Mouse (Mus musculus): ENCODE measurements around the gene Nrbf2. TPM values are rescaled to one million over a fixed set of nuclear protein-coding genes. Genes with fewer than 3 reads are reported as not detected.

Nrbf2 gene
- polyA plus RNA-seq, 1 experiment from 2014 or later, result 35.7 TPM

GRCm38 (mm10) chr10:67284761-67285175 lies 337 bp downstream of the Nrbf2 start:
- Histone ChIP-seq H3K9ac (ENCODE audit: low read depth, low read length) (peak overlapping the region; percentile 80), H3K36me3 (ENCODE audit: control insufficient read depth, insufficient read depth, low read length) (no peaks in the 10 kb centered on the region), H3K27me3 (ENCODE audit: control insufficient read depth, insufficient read depth, low read length) (no peaks in the 10 kb centered on the region), H3K4me1 (ENCODE audit: control insufficient read depth, insufficient read depth, low read length) (peaks cover 22% of the 10 kb centered on the region), H3K27ac (ENCODE audit: low read depth, low read length) (peak overlapping the region; percentile 13; the same call in 1 of the 2 replicates), H3K4me3 (ENCODE audit: low read depth, low read length) (peak overlapping the region; percentile 76), H3K9me3 (replicated peaks; ENCODE audit: control insufficient read depth, low read length) (no peaks in the 10 kb centered on the region), H3K4me2 (peak overlapping the region; percentile 85)
- 0 out of 2 replicates have a peak, but pooled peaks have one; percentile 31 for ATAC-seq (replicated peaks; ENCODE audit: insufficient number of reproducible peaks, low FRiP score, low TSS enrichment)
- 0% methylated on average over 31 of the region's 41 CpGs for WGBS (ENCODE audit: insufficient replicate concordance)

- Histone ChIP-seq H3K9me3 (replicated peaks; ENCODE audit: control insufficient read depth, low read length) (no peaks in the 10 kb centered on the region), H3K36me3 (ENCODE audit: control insufficient read depth, insufficient read depth, low read length) (no peaks in the 10 kb centered on the region), H3K27ac (ENCODE audit: low read depth, low read length) (0 out of 2 replicates have a peak overlapping the region, but pooled peaks have one; percentile 13), H3K4me3 (ENCODE audit: low read depth, low read length) (peak overlapping the region; percentile 76), H3K27me3 (ENCODE audit: control insufficient read depth, insufficient read depth, low read length) (no peaks in the 10 kb centered on the region), H3K4me2 (peak overlapping the region; percentile 85), H3K9ac (ENCODE audit: low read depth, low read length) (peak overlapping the region; percentile 80), H3K4me1 (ENCODE audit: control insufficient read depth, insufficient read depth, low read length) (peaks cover 22% of the 10 kb centered on the region)
- ATAC-seq (replicated peaks; ENCODE audit: insufficient number of reproducible peaks, low FRiP score, low TSS enrichment), result 0 out of 2 replicates have a peak, but pooled peaks have one; percentile 19
- 2% methylated on average over 10 of the region's 10 CpGs for WGBS (ENCODE audit: insufficient replicate concordance)
Measured at GRCm38 (mm10) chr10:67284311-67284710, 794 bp downstream of the Nrbf2 start.

GRCm38 (mm10) chr10:67283516-67283915 lies 1.6 kb downstream of the Nrbf2 start:
- no peak overlapping the region for H3K27ac ChIP-seq (ENCODE audit: low read depth, low read length)
- no peaks in the 10 kb centered on the region for H3K36me3 ChIP-seq (ENCODE audit: control insufficient read depth, insufficient read depth, low read length)
- no peak overlapping the region for H3K9ac ChIP-seq (ENCODE audit: low read depth, low read length)
- H3K4me2 ChIP-seq, result peak overlapping the region; percentile 85
- H3K4me3 ChIP-seq (ENCODE audit: low read depth, low read length), result peak overlapping the region; percentile 76; the same call in 1 of the 2 replicates
- no peak for ATAC-seq (replicated peaks; ENCODE audit: insufficient number of reproducible peaks, low FRiP score, low TSS enrichment)
- 78% methylated on average over 9 of the region's 9 CpGs for WGBS (ENCODE audit: insufficient replicate concordance)
- H3K9me3 ChIP-seq (replicated peaks; ENCODE audit: control insufficient read depth, low read length), result no peaks in the 10 kb centered on the region
- no peaks in the 10 kb centered on the region for H3K27me3 ChIP-seq (ENCODE audit: control insufficient read depth, insufficient read depth, low read length)
- H3K4me1 ChIP-seq (ENCODE audit: control insufficient read depth, insufficient read depth, low read length), result peaks cover 22% of the 10 kb centered on the region

- Histone ChIP-seq H3K4me2 (no peak overlapping the region; the same call in 1 of the 2 replicates), H3K4me1 (ENCODE audit: control insufficient read depth, insufficient read depth, low read length) (peaks cover 22% of the 10 kb centered on the region), H3K4me3 (ENCODE audit: low read depth, low read length) (no peak overlapping the region), H3K36me3 (ENCODE audit: control insufficient read depth, insufficient read depth, low read length) (no peaks in the 10 kb centered on the region), H3K27ac (ENCODE audit: low read depth, low read length) (no peak overlapping the region), H3K27me3 (ENCODE audit: control insufficient read depth, insufficient read depth, low read length) (no peaks in the 10 kb centered on the region), H3K9ac (ENCODE audit: low read depth, low read length) (no peak overlapping the region), H3K9me3 (replicated peaks; ENCODE audit: control insufficient read depth, low read length) (no peaks in the 10 kb centered on the region)
- no peak for ATAC-seq (replicated peaks; ENCODE audit: insufficient number of reproducible peaks, low FRiP score, low TSS enrichment)
- WGBS (ENCODE audit: insufficient replicate concordance), result 67% methylated on average over 2 of the region's 2 CpGs
Measured at GRCm38 (mm10) chr10:67282531-67282930, 2.6 kb downstream of the Nrbf2 start.

- Histone ChIP-seq H3K27ac (ENCODE audit: low read depth, low read length) (no peak overlapping the region), H3K9me3 (replicated peaks; ENCODE audit: control insufficient read depth, low read length) (no peaks in the 10 kb centered on the region), H3K4me1 (ENCODE audit: control insufficient read depth, insufficient read depth, low read length) (peaks cover 22% of the 10 kb centered on the region), H3K36me3 (ENCODE audit: control insufficient read depth, insufficient read depth, low read length) (no peaks in the 10 kb centered on the region), H3K4me2 (peak overlapping the region; percentile 25; the same call in 1 of the 2 replicates), H3K9ac (ENCODE audit: low read depth, low read length) (no peak overlapping the region), H3K27me3 (ENCODE audit: control insufficient read depth, insufficient read depth, low read length) (no peaks in the 10 kb centered on the region), H3K4me3 (ENCODE audit: low read depth, low read length) (no peak overlapping the region)
- 33% methylated on average over 8 of the region's 8 CpGs for WGBS (ENCODE audit: insufficient replicate concordance)
- ATAC-seq (replicated peaks; ENCODE audit: insufficient number of reproducible peaks, low FRiP score, low TSS enrichment), result no peak
Measured at GRCm38 (mm10) chr10:67281852-67282251, 3.3 kb downstream of the Nrbf2 start.

GRCm38 (mm10) chr10:67275916-67276315 lies 9.2 kb downstream of the Nrbf2 start:
- Histone ChIP-seq H3K9me3 (replicated peaks; ENCODE audit: control insufficient read depth, low read length) (no peaks in the 10 kb centered on the region), H3K36me3 (ENCODE audit: control insufficient read depth, insufficient read depth, low read length) (no peaks in the 10 kb centered on the region), H3K4me3 (ENCODE audit: low read depth, low read length) (no peak overlapping the region), H3K27ac (ENCODE audit: low read depth, low read length) (no peak overlapping the region), H3K4me2 (no peak overlapping the region), H3K27me3 (ENCODE audit: control insufficient read depth, insufficient read depth, low read length) (no peaks in the 10 kb centered on the region), H3K9ac (ENCODE audit: low read depth, low read length) (no peak overlapping the region), H3K4me1 (ENCODE audit: control insufficient read depth, insufficient read depth, low read length) (no peaks in the 10 kb centered on the region)
- no peak for ATAC-seq (replicated peaks; ENCODE audit: insufficient number of reproducible peaks, low FRiP score, low TSS enrichment)

GRCm38 (mm10) chr10:67264852-67265251 lies 20.3 kb downstream of the Nrbf2 start:
- Histone ChIP-seq H3K36me3 (ENCODE audit: control insufficient read depth, insufficient read depth, low read length) (peaks cover 2% of the 10 kb centered on the region), H3K9me3 (replicated peaks; ENCODE audit: control insufficient read depth, low read length) (peaks cover 4% of the 10 kb centered on the region), H3K27ac (ENCODE audit: low read depth, low read length) (no peak overlapping the region), H3K4me2 (no peak overlapping the region), H3K9ac (ENCODE audit: low read depth, low read length) (no peak overlapping the region), H3K27me3 (ENCODE audit: control insufficient read depth, insufficient read depth, low read length) (no peaks in the 10 kb centered on the region), H3K4me1 (ENCODE audit: control insufficient read depth, insufficient read depth, low read length) (no peaks in the 10 kb centered on the region), H3K4me3 (ENCODE audit: low read depth, low read length) (no peak overlapping the region)
- no peak for ATAC-seq (replicated peaks; ENCODE audit: insufficient number of reproducible peaks, low FRiP score, low TSS enrichment)
- WGBS (ENCODE audit: insufficient replicate concordance), result 48% methylated on average over 1 of the region's 1 CpGs

- no peak for ATAC-seq (replicated peaks; ENCODE audit: insufficient number of reproducible peaks, low FRiP score, low TSS enrichment)
- Histone ChIP-seq H3K9ac (ENCODE audit: low read depth, low read length) (no peak overlapping the region), H3K27ac (ENCODE audit: low read depth, low read length) (no peak overlapping the region), H3K4me1 (ENCODE audit: control insufficient read depth, insufficient read depth, low read length) (no peaks in the 10 kb centered on the region), H3K4me2 (no peak overlapping the region), H3K27me3 (ENCODE audit: control insufficient read depth, insufficient read depth, low read length) (no peaks in the 10 kb centered on the region), H3K9me3 (replicated peaks; ENCODE audit: control insufficient read depth, low read length) (no peaks in the 10 kb centered on the region), H3K4me3 (ENCODE audit: low read depth, low read length) (no peak overlapping the region), H3K36me3 (ENCODE audit: control insufficient read depth, insufficient read depth, low read length) (peaks cover 28% of the 10 kb centered on the region)
- 96% methylated on average over 1 of the region's 1 CpGs for WGBS (ENCODE audit: insufficient replicate concordance)
Measured at GRCm38 (mm10) chr10:67253115-67253514, 32.0 kb downstream of the Nrbf2 start.

- Histone ChIP-seq H3K4me1 (ENCODE audit: control insufficient read depth, insufficient read depth, low read length) (no peaks in the 10 kb centered on the region), H3K9me3 (replicated peaks; ENCODE audit: control insufficient read depth, low read length) (no peaks in the 10 kb centered on the region), H3K27me3 (ENCODE audit: control insufficient read depth, insufficient read depth, low read length) (no peaks in the 10 kb centered on the region), H3K36me3 (ENCODE audit: control insufficient read depth, insufficient read depth, low read length) (peaks cover 23% of the 10 kb centered on the region), H3K9ac (ENCODE audit: low read depth, low read length) (no peak overlapping the region), H3K27ac (ENCODE audit: low read depth, low read length) (no peak overlapping the region), H3K4me2 (no peak overlapping the region), H3K4me3 (ENCODE audit: low read depth, low read length) (no peak overlapping the region)
- no peak for ATAC-seq (replicated peaks; ENCODE audit: insufficient number of reproducible peaks, low FRiP score, low TSS enrichment)
- 69% methylated on average over 5 of the region's 5 CpGs for WGBS (ENCODE audit: insufficient replicate concordance)
Measured at GRCm38 (mm10) chr10:67252353-67252752, 32.8 kb downstream of the Nrbf2 start.
